ENCODE assay signal across 8 mouse cellular contexts in genomic region chr11:71985101-71985711, GRCm38 (mm10). TPM values are rescaled to one million over a fixed set of nuclear protein-coding genes. Genes with fewer than 3 reads are reported as not detected.
DNase-seq lines count a peak whose midpoint lies in the region; ATAC-seq and TF ChIP-seq lines count a peak whose summit lies in the region.
"Had no signal": no experiment of that assay in that cellular context is flagged by ENCODE, and none has a peak within 500 bp of the region (broad histone marks: within the 10 kb centered on the region; RNA-seq: fewer than 3 reads in every experiment).

No protein-coding gene starts in this region.

- H3ac ChIP-seq in myocyte (ENCODE audit: control insufficient read depth, insufficient read length), result no peak overlapping the region

- H3K4me2 ChIP-seq in forebrain, embryonic 14.5 days (ENCODE audit: low read length), result no peak overlapping the region
- peak overlapping the region; percentile 52 for H3K4me2 ChIP-seq in myocyte (ENCODE audit: low read depth)

- no peak for TF ChIP-seq POLR2A in cerebellum, adult 2 months (IDR thresholded peaks at IDR 0.05; ENCODE audit: borderline replicate concordance, insufficient read depth, low read length)
- no peak for TF ChIP-seq POLR2A in myocyte (IDR thresholded peaks at IDR 0.05; ENCODE audit: insufficient read length, low read depth)

- H3K79me2 ChIP-seq in myocyte (ENCODE audit: control insufficient read depth, insufficient read depth), result no peaks in the 10 kb centered on the region

- no peak overlapping the region for H3K9ac ChIP-seq in forebrain, embryonic 14.5 days (ENCODE audit: low read length)

- no peaks in the 10 kb centered on the region for H3K27me3 ChIP-seq in cerebellum, adult 2 months (ENCODE audit: control insufficient read depth, insufficient read depth, low read length)
- no peaks in the 10 kb centered on the region for H3K27me3 ChIP-seq in forebrain, embryonic 14.5 days (replicated peaks; ENCODE audit: control insufficient read depth, insufficient read depth, low read length)
- no peaks in the 10 kb centered on the region for H3K27me3 ChIP-seq in myocyte (ENCODE audit: control insufficient read depth, insufficient read depth, insufficient read length)

- ATAC-seq in forebrain, embryonic 14.5 days, result peak; percentile 50; the same call in 1 of the 2 replicates
- no peak for ATAC-seq in megakaryocyte, adult 5-6 weeks (ENCODE audit: poor library complexity, severe bottlenecking)

- peaks cover 8% of the 10 kb centered on the region for H3K4me1 ChIP-seq in cerebellum, adult 2 months (ENCODE audit: control insufficient read depth, insufficient read depth, low read length)
- peaks cover 26% of the 10 kb centered on the region for H3K4me1 ChIP-seq in forebrain, embryonic 14.5 days (ENCODE audit: control insufficient read depth, insufficient read depth, low read length)

- peak; percentile 28 to 58 for DNase-seq in layer of hippocampus, adult 18-20 months (ENCODE audit: low spot score in 2 of 2)
- no peak for DNase-seq in layer of hippocampus, postnatal 25 days (ENCODE audit: extremely low spot score in 1 of 2, low spot score in 1 of 2)
- peak; percentile 24 to 33 for DNase-seq in cerebellum, adult 2 months
- DNase-seq in forebrain, embryonic 14.5 days (ENCODE audit: low spot score), result peak; percentile 63
- DNase-seq in adrenal gland, postnatal 14 days, result no peak

- no peak overlapping the region for H3K27ac ChIP-seq in cerebellum, adult 2 months (ENCODE audit: insufficient read depth, low read length)
- H3K27ac ChIP-seq in forebrain, embryonic 14.5 days (ENCODE audit: low read depth, low read length), result peak overlapping the region; percentile 45; the same call in 1 of the 2 replicates

- H3K4me3 ChIP-seq in cerebellum, adult 2 months (replicated peaks; ENCODE audit: insufficient read depth, low read depth, low read length), result no peak overlapping the region
- no peak overlapping the region for H3K4me3 ChIP-seq in forebrain, embryonic 14.5 days (ENCODE audit: low read depth, low read length)
- no peak overlapping the region for H3K4me3 ChIP-seq in myocyte
- H3K4me3 ChIP-seq: erythroblast, embryonic 14.5 days had no signal

- no peaks in the 10 kb centered on the region for H3K36me3 ChIP-seq in forebrain, embryonic 14.5 days (ENCODE audit: control insufficient read depth, insufficient read depth, low read length)
- H3K36me3 ChIP-seq in myocyte (ENCODE audit: control insufficient read depth, insufficient read depth), result no peaks in the 10 kb centered on the region

- TF ChIP-seq CTCF in cerebellum, adult 2 months (IDR thresholded peaks at IDR 0.05; ENCODE audit: borderline replicate concordance, insufficient read depth, low read depth, low read length), result no peak

- H3K9me3 ChIP-seq in forebrain, embryonic 14.5 days (replicated peaks; ENCODE audit: control insufficient read depth, low read length), result no peaks in the 10 kb centered on the region

- WGBS in cerebellum, adult 2 months, result 38% methylated on average over 4 of the region's 4 CpGs
- 20% methylated on average over 4 of the region's 4 CpGs for WGBS in forebrain, embryonic 14.5 days

TF ChIP-seq in myocyte, 11 proteins besides CTCF, POLR2A, EP300 and RAD21:
- TF ChIP-seq POLR2AphosphoS2 (IDR thresholded peaks at IDR 0.05; ENCODE audit: insufficient read length, low read depth) (no peak), SRF (IDR thresholded peaks at IDR 0.05; ENCODE audit: control insufficient read depth, insufficient read length, low read depth) (peak; percentile 96), USF1 (IDR thresholded peaks at IDR 0.05; ENCODE audit: low read depth) (peak; percentile 25), MYOD1 (IDR thresholded peaks at IDR 0.05; ENCODE audit: control insufficient read depth in 1 of 3, insufficient read length in 2 of 3, low read depth in 2 of 3) (peak; percentile 57 to 95 (median 93)), MYOG (IDR thresholded peaks at IDR 0.05; ENCODE audit: control insufficient read depth in 1 of 3, insufficient read depth in 1 of 3, insufficient read length in 2 of 3, low read depth in 2 of 3) (peak; percentile 67 to 94 (median 93)), REST (IDR thresholded peaks at IDR 0.05; ENCODE audit: insufficient read depth, insufficient read length) (no peak), TCF3 (IDR thresholded peaks at IDR 0.05; ENCODE audit: insufficient read length, low read depth) (peak; percentile 79), E2F4 (IDR thresholded peaks at IDR 0.05; ENCODE audit: insufficient read depth) (no peak), MAX (IDR thresholded peaks at IDR 0.05; ENCODE audit: low read depth) (no peak), TCF12 (IDR thresholded peaks at IDR 0.05; ENCODE audit: insufficient read depth, poor library complexity, severe bottlenecking) (peak; percentile 95), CEBPB (IDR thresholded peaks at IDR 0.05; ENCODE audit: insufficient read depth, poor library complexity, severe bottlenecking) (no peak)

RNA-seq across cellular contexts. Expression of gene Aipl1, which starts 52.1 kb away (rescaled TPM):
- total RNA-seq in layer of hippocampus, adult 18-20 months (2021), result not detected
- not detected for total RNA-seq in layer of hippocampus, postnatal 25 days (2021)
- 0.28 and 0.30 TPM in 2 replicates for polyA plus RNA-seq in cerebellum, adult 2 months (2012; rRNA removed)
- 0.09 TPM in 2 replicates for polyA plus RNA-seq in forebrain, embryonic 14.5 days (2014; fragmentation: Nextera tagmentation; extraction: Ambion mirVana)
- polyA plus RNA-seq in myocyte (2012; fragmentation: generic; extraction: Trizol), result 0.38 TPM
- total RNA-seq in megakaryocyte, adult 5-6 weeks (2015), result 0.29 and 0.93 TPM in 2 replicates
- total RNA-seq in megakaryocyte, adult 5-6 weeks (2017), result 0.37 and 0.77 TPM in 2 replicates
- 0.15 and 0.41 TPM in 2 replicates for total RNA-seq in adrenal gland, postnatal 14 days (2021)

RNA-seq across cellular contexts. Expression of gene Pimreg, which starts 56.6 kb away (rescaled TPM):
- not detected for total RNA-seq in layer of hippocampus, adult 18-20 months (2021)
- total RNA-seq in layer of hippocampus, postnatal 25 days (2021), result under 1 TPM; 0.40 to 0.89 TPM
- 0.08 and 0.32 TPM in 2 replicates for polyA plus RNA-seq in cerebellum, adult 2 months (2012; rRNA removed)
- 97.8 and 123 TPM in 2 replicates for polyA plus RNA-seq in forebrain, embryonic 14.5 days (2014; fragmentation: Nextera tagmentation; extraction: Ambion mirVana)
- 77.9 TPM for polyA plus RNA-seq in myocyte (2012; fragmentation: generic; extraction: Trizol)
- total RNA-seq in megakaryocyte, adult 5-6 weeks (2015), result 34.0 and 34.1 TPM in 2 replicates
- total RNA-seq in megakaryocyte, adult 5-6 weeks (2017), result 16.3 and 17.2 TPM in 2 replicates
- 13.2 and 13.4 TPM in 2 replicates for total RNA-seq in adrenal gland, postnatal 14 days (2021)

Comparison
In these comparisons a context has a peak if more than half of its experiments do, and no peak if none do; other contexts are left out.
1. DNase-seq: peak in layer of hippocampus, adult 18-20 months (2 of 2), cerebellum, adult 2 months (2 of 2) and forebrain, embryonic 14.5 days (single experiment); none in layer of hippocampus, postnatal 25 days (0 of 2) and adrenal gland, postnatal 14 days (single experiment).